8 mouse cellular contexts compared by ENCODE assay signal in genomic region chr5:128552136-128552890, GRCm38 (mm10). TPM values are rescaled to one million over a fixed set of nuclear protein-coding genes. Genes with fewer than 3 reads are reported as not detected.
DNase-seq lines count a peak whose midpoint lies in the region; ATAC-seq and TF ChIP-seq lines count a peak whose summit lies in the region.

No protein-coding gene starts in this region.

- WGBS in lung, embryonic 14.5 days: 6% methylated on average over 28 of the region's 28 CpGs
- WGBS in intestine, embryonic 16.5 days: 11% methylated on average over 28 of the region's 28 CpGs

- H3K4me2 ChIP-seq in lung, embryonic 14.5 days: peak overlapping the region; percentile 46
- peak overlapping the region; percentile 28 for H3K4me2 ChIP-seq in intestine, embryonic 16.5 days (ENCODE audit: low read depth, low read length)

- ATAC-seq in lung, embryonic 14.5 days (ENCODE audit: insufficient read depth): no peak
- ATAC-seq in intestine, embryonic 16.5 days: no peak
- no peak for ATAC-seq in erythroblast, adult 5-6 weeks (replicated peaks; ENCODE audit: low FRiP score, poor library complexity, severe bottlenecking)

- H3K4me3 ChIP-seq in lung, embryonic 14.5 days (ENCODE audit: low read depth, low read length): peak overlapping the region; percentile 23; the same call in 1 of the 2 replicates
- 0 out of 2 replicates have a peak overlapping the region, but pooled peaks have one; percentile 11 for H3K4me3 ChIP-seq in intestine, embryonic 16.5 days (ENCODE audit: low read length)

- DNase-seq in adrenal gland, adult 2 months: peak; percentile 8
- no peak for DNase-seq in adrenal gland, adult 18-20 months (ENCODE audit: low spot score in 2 of 2)
- no peak for DNase-seq in lung, embryonic 14.5 days
- DNase-seq in lung, postnatal 14 days: no peak
- DNase-seq in right cerebral cortex, postnatal 36 days (ENCODE audit: low spot score in 2 of 2): peak; percentile 18 to 23
- DNase-seq in thymus, adult 18-20 months: no peak

- no peak for TF ChIP-seq CTCF in lung, embryonic 14.5 days (IDR thresholded peaks at IDR 0.05; ENCODE audit: low read depth)

- no peaks in the 10 kb centered on the region for H3K36me3 ChIP-seq in lung, embryonic 14.5 days (ENCODE audit: insufficient read depth)
- no peaks in the 10 kb centered on the region for H3K36me3 ChIP-seq in intestine, embryonic 16.5 days (ENCODE audit: control insufficient read depth, insufficient read depth, low read length)

- H3K27ac ChIP-seq in lung, embryonic 14.5 days (ENCODE audit: low read depth): no peak overlapping the region
- no peak overlapping the region for H3K27ac ChIP-seq in intestine, embryonic 16.5 days (ENCODE audit: low read length)

- no peak overlapping the region for H3K9ac ChIP-seq in lung, embryonic 14.5 days
- no peak overlapping the region for H3K9ac ChIP-seq in intestine, embryonic 16.5 days (ENCODE audit: low read depth, low read length)

- H3K9me3 ChIP-seq in lung, embryonic 14.5 days (ENCODE audit: low read depth, low read length): no peaks in the 10 kb centered on the region
- no peaks in the 10 kb centered on the region for H3K9me3 ChIP-seq in intestine, embryonic 16.5 days (ENCODE audit: control insufficient read depth, low read length)

- H3K27me3 ChIP-seq in lung, embryonic 14.5 days (ENCODE audit: insufficient read depth, low read length): peaks cover 18% of the 10 kb centered on the region
- H3K27me3 ChIP-seq in intestine, embryonic 16.5 days (replicated peaks; ENCODE audit: control insufficient read depth, insufficient read depth, low read length): peaks cover 12% of the 10 kb centered on the region

- no peaks in the 10 kb centered on the region for H3K4me1 ChIP-seq in lung, embryonic 14.5 days (ENCODE audit: insufficient read depth)
- H3K4me1 ChIP-seq in intestine, embryonic 16.5 days (ENCODE audit: control insufficient read depth, insufficient read depth, low read length): no peaks in the 10 kb centered on the region

RNA-seq across cellular contexts. Expression of gene Fzd10, which starts 48.3 kb away (rescaled TPM):
- 1 to 10 TPM in 1 of 2 experiments, under 1 TPM in 1; 0.26 to 1.1 TPM for total RNA-seq in adrenal gland, adult 2 months (2021)
- polyA plus RNA-seq in adrenal gland, adult 2 months (2012; rRNA removed): 3.3 and 3.9 TPM in 2 replicates
- total RNA-seq in adrenal gland, adult 18-20 months (2021): under 1 TPM; 0.16 to 0.40 TPM
- 1.7 and 2.1 TPM in 2 replicates for polyA plus RNA-seq in lung, embryonic 14.5 days (2014; fragmentation: Nextera tagmentation; extraction: Ambion mirVana)
- 0.47 and 0.53 TPM in 2 replicates for polyA plus RNA-seq in intestine, embryonic 16.5 days (2015; fragmentation: Nextera tagmentation; extraction: Ambion mirVana)
- total RNA-seq in erythroblast, adult 5-6 weeks (2015; ENCODE audit: low replicate concordance): not detected in 2 replicates
- not detected in 2 replicates for total RNA-seq in erythroblast, adult 5-6 weeks (2017; ENCODE audit: low replicate concordance)

Comparison
In these comparisons a context has a peak if more than half of its experiments do, and no peak if none do; other contexts are left out.
1. DNase-seq: peak in adrenal gland, adult 2 months (single experiment) and right cerebral cortex, postnatal 36 days (2 of 2); none in adrenal gland, adult 18-20 months (0 of 2), lung, embryonic 14.5 days (single experiment), lung, postnatal 14 days (single experiment) and thymus, adult 18-20 months (0 of 2).